Mouse (Mus musculus): ENCODE measurements at regions not wholly inside any gene's neighbourhood (a gene's known extent, or its start where the extent isn't known, plus 50 kb on each side); places are given as distances from the start of the nearest gene placed in this dataset.

DNA sequence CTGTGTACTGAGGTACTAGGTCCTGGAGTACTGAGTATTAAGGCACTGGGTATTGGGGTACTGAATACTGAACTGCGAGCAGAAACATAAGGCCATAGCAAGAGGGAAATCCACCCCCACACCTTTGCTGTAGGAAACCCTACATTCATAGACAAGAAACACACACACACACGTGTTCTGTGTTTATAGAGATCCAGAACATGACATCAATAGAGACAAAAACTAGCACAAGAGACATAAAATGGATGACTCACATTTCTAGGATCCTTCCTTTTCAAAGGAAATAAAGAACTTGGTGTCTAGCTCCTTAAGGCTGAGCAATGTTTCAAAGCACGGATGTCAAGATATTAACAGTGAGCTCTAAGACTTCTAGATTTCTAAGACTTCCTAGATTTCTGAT, 49.9 kb upstream of the Nepro start:
- Histone ChIP-seq H3K4me2 (no peak overlapping the region), H3K4me3 (replicated peaks) (no peak overlapping the region), H3K36me3 (no peaks in the 10 kb centered on the region), H3K9ac (replicated peaks) (no peak overlapping the region), H3K27me3 (replicated peaks) (0 out of 2 replicates have a peak, but pooled peaks cover 6% of the 10 kb centered on the region), H3K9me3 (replicated peaks) (no peaks in the 10 kb centered on the region), H3K4me1 (peaks cover 18% of the 10 kb centered on the region), H3K27ac (replicated peaks) (no peak overlapping the region)
- WGBS: 95% methylated on average over 3 of the region's 3 CpGs
- no peak for ATAC-seq (ENCODE audit: low FRiP score)

DNA sequence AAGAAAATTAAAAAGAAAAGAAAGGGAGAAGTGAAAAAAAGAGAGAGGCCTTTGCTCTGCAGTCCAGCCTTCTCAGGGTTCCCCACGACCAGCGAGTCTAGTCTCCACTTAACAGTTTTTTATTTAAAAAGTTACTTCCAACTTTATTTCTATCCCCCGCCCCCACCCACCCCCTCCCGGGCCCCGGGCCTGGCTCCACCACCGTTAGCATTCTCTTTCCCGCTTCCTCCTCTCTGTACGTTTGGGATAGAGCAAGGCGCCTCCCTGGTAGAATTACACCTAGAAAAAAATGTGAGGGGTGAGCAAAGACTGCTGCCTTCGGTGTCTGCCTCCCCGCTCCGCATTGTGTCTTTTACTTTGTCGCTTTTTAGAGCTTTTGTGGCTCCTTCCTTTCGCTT, 51.7 kb upstream of the Nepro start:
- H3K4me1 ChIP-seq: peaks cover 14% of the 10 kb centered on the region
- no peaks in the 10 kb centered on the region for H3K9me3 ChIP-seq (replicated peaks)
- H3K27me3 ChIP-seq (replicated peaks): 0 out of 2 replicates have a peak, but pooled peaks cover 6% of the 10 kb centered on the region
- H3K4me2 ChIP-seq: peak overlapping the region; percentile 36
- H3K9ac ChIP-seq (replicated peaks): no peak overlapping the region
- WGBS: 7% methylated on average over 14 of the region's 14 CpGs
- no peaks in the 10 kb centered on the region for H3K36me3 ChIP-seq
- H3K4me3 ChIP-seq (replicated peaks): no peak overlapping the region
- peak; percentile 48; the same call in 1 of the 2 replicates for ATAC-seq (ENCODE audit: low FRiP score)
- H3K27ac ChIP-seq (replicated peaks): peak overlapping the region; percentile 58

DNA sequence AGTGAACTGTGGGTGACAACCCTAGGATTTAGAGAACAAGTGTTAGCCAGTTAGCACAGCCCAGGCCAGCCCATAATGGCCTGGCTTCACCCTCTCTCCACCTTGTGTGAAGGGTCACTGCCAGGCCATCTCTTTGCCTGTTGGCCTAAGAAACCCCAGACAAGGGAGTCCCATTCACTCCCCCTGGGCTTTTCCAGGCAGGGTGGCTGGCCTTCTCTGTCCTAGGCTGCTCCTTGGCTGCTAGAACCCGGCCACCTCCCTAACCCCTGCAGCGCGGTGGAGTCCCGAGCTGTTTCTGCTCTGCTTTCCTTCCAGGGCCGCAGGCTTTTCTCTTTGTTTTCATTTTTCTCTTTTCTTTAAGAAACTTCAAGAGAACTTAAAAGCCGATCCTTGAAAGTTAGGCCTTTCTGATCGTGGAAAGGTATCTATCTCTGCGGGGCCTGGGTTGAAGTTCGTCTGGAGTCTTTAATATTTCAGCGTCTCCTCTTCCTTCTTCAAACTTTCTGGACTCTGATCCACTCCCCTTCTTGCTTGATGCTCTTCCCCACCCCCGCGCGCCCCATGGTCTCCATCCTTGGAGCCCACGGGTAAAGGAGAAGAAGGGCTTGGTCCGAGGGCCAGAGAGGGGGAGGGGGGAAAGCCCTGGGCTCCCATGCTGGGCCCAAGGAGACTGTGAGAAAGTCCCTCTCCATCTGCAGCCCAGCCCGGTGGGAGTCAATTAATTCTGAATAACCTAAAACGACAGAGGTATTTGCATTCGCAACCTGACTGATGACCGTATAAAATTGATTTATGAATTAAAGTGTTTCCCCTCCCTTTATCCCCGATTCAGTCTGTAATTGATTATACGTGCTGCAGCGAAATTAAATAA, 52.3 kb upstream of the Nepro start:
- WGBS: 9% methylated on average over 22 of the region's 22 CpGs
- Histone ChIP-seq H3K36me3 (no peaks in the 10 kb centered on the region), H3K27ac (replicated peaks) (peak overlapping the region; percentile 54), H3K4me3 (replicated peaks) (no peak overlapping the region), H3K9ac (replicated peaks) (no peak overlapping the region), H3K4me2 (no peak overlapping the region), H3K27me3 (replicated peaks) (0 out of 2 replicates have a peak, but pooled peaks cover 6% of the 10 kb centered on the region), H3K4me1 (peaks cover 19% of the 10 kb centered on the region), H3K9me3 (replicated peaks) (no peaks in the 10 kb centered on the region)
- peak; percentile 65 for ATAC-seq (ENCODE audit: low FRiP score)

DNA sequence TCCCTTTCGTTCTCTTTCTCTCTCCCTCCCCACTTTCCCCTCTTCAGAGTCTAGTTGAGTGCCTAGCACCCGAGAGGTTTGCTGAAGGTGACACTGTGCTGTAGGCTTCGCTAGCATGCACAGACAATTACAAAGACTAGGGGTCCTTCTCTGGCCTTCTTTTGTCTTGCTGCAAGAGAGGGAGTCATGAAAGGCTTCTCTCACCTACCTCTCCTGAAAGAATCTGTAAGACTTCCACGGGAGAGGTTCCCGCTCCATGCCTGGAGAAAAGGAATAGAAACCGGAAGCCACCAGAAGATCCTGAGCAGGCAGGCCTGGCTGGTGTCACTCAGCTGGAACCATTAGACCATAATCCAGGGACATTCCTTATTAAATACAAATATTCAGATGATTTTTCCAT, 56.0 kb upstream of the Nepro start:
- peaks cover 37% of the 10 kb centered on the region for H3K4me1 ChIP-seq

DNA sequence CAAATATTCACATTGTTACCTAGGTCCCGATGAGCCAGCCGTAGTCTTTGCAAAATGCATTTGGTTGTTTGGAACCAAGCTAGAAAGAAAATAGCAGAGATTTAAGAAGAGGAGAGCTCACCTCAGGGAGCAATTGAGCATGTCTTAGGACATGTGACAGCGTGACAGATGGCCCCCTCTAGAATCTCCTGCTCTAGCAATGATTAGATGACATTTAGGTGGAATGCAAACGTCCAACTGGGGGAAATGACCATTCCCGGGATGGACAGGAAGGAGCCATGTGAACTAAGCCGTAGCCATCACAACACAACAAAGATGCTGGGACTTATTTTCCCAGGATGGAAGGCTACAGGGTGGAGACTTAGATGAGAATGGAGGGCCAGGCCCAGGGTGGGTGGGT, 57.0 kb upstream of the Nepro start:
- Histone ChIP-seq H3K4me1 (peaks cover 32% of the 10 kb centered on the region), H3K9me3 (replicated peaks) (no peaks in the 10 kb centered on the region), H3K9ac (replicated peaks) (no peak overlapping the region), H3K4me2 (no peak overlapping the region), H3K27ac (replicated peaks) (peak overlapping the region; percentile 41; the same call in 1 of the 2 replicates), H3K36me3 (no peaks in the 10 kb centered on the region), H3K27me3 (replicated peaks) (no peaks in the 10 kb centered on the region), H3K4me3 (replicated peaks) (no peak overlapping the region)
- WGBS: 5% methylated on average over 6 of the region's 6 CpGs
- 0 out of 2 replicates have a peak, but pooled peaks have one; percentile 6 for ATAC-seq (ENCODE audit: low FRiP score)

More for the DNA sequence above, 56.0 kb upstream of the Nepro start:
- H3K9ac ChIP-seq (replicated peaks): no peak overlapping the region
- no peak overlapping the region for H3K27ac ChIP-seq (replicated peaks)
- H3K9me3 ChIP-seq (replicated peaks): no peaks in the 10 kb centered on the region
- no peak for ATAC-seq (ENCODE audit: low FRiP score)
- H3K4me3 ChIP-seq (replicated peaks): no peak overlapping the region
- H3K36me3 ChIP-seq: no peaks in the 10 kb centered on the region
- 78% methylated on average over 6 of the region's 6 CpGs for WGBS
- no peaks in the 10 kb centered on the region for H3K27me3 ChIP-seq (replicated peaks)
- no peak overlapping the region for H3K4me2 ChIP-seq

DNA sequence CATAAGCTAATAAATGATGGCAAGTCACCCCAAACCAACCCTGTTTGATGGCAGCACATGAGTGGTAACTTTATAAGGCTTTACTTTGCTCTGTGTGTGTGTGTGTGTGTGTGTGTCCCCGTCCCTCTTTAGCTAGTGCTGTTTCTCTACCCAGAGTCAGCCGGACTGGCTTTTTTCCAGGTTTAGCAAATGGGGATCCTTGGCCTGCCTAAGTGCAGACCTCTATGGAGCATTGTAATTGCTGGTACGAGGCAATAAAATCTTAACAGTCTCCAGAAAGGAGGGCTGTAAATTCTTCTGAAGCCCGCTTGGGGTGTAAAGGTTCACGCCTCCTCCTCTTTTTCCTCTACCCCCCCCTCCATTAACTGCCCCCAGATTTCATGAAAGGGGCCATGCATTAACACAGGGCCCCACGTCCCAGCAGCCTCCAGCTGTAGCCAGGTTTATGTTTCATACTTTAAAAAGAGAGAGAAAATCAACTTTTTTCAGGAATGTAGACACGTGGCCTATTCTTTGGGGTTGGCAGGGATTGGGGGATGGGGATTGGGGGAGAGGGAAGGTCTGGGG, 57.6 kb upstream of the Nepro start:
- Histone ChIP-seq H3K36me3 (no peaks in the 10 kb centered on the region), H3K4me3 (replicated peaks) (no peak overlapping the region), H3K4me1 (peaks cover 26% of the 10 kb centered on the region), H3K27me3 (replicated peaks) (no peaks in the 10 kb centered on the region), H3K9ac (replicated peaks) (no peak overlapping the region), H3K4me2 (no peak overlapping the region), H3K9me3 (replicated peaks) (no peaks in the 10 kb centered on the region), H3K27ac (replicated peaks) (peak overlapping the region; percentile 58; the same call in 1 of the 2 replicates)
- whole genome bisulfite sequencing: 8% methylated on average over 7 of the region's 7 CpGs
- peak; percentile 84 for ATAC-seq (ENCODE audit: low FRiP score)

DNA sequence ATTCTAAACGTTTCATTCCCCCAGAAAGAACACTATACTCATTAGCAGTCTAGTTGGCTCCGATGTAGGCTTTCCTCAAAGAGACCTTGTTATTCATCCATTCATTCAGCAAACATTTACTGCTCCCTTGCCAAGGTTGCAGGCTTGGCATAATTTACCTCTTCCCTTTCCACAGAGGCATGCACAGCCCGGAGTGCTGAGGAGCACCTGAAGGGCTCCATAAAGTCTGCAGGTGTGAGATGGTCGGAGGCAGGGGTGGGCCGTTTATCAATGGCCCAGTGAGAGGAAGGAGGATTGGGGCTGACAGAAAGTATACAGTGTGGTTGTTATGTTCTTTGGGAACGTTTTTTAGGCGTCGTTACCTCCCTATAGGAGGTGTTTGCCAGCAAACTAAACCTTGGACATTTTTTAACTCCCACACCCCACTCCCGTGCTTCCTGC, 58.6 kb upstream of the Nepro start:
- Histone ChIP-seq H3K36me3 (no peaks in the 10 kb centered on the region), H3K9ac (replicated peaks) (no peak overlapping the region), H3K27ac (replicated peaks) (peak overlapping the region; percentile 58), H3K4me1 (peaks cover 30% of the 10 kb centered on the region), H3K27me3 (replicated peaks) (no peaks in the 10 kb centered on the region), H3K9me3 (replicated peaks) (no peaks in the 10 kb centered on the region), H3K4me3 (replicated peaks) (no peak overlapping the region), H3K4me2 (peak overlapping the region; percentile 19; the same call in 1 of the 2 replicates)
- WGBS: 10% methylated on average over 9 of the region's 9 CpGs
- peak; percentile 52 for ATAC-seq (ENCODE audit: low FRiP score)

DNA sequence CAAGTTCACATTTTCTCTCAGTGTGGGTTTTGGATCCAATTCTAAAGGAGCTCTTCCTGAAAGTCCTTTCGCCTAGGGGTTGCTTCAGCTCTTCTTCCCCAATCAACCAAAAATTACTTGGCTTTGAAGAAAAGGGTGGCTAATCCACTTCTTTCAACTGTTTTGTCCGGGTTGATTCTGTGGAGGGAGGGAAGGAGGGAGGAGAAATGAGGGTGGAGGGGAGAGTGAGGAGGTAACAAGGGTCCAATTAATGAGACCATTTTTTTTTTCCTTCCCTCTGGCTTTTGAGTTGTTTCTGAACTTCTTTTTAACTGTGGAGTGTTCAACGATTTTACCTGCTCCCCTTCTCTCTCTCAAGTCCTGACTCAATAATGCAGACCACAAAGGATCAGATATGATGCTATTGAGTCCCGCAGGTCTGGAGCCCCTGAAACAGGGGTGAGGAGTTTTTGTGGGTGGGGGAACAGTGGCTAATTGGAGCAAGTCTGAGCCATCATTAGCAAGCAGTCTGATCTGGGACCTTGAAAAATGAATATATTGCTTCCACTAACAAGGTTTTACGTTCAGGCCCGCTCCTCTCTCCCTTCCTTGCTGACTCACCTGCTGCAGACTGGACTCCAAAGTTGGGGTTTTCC, 61.0 kb upstream of the Nepro start:
- H3K27me3 ChIP-seq (replicated peaks): no peaks in the 10 kb centered on the region
- H3K4me1 ChIP-seq: peaks cover 30% of the 10 kb centered on the region
- H3K36me3 ChIP-seq: no peaks in the 10 kb centered on the region
- H3K9me3 ChIP-seq (replicated peaks): no peaks in the 10 kb centered on the region
- WGBS: 65% methylated on average over 6 of the region's 6 CpGs
- H3K9ac ChIP-seq (replicated peaks): no peak overlapping the region
- H3K27ac ChIP-seq (replicated peaks): no peak overlapping the region
- no peak overlapping the region for H3K4me3 ChIP-seq (replicated peaks)
- no peak for ATAC-seq (ENCODE audit: low FRiP score)
- H3K4me2 ChIP-seq: no peak overlapping the region

DNA sequence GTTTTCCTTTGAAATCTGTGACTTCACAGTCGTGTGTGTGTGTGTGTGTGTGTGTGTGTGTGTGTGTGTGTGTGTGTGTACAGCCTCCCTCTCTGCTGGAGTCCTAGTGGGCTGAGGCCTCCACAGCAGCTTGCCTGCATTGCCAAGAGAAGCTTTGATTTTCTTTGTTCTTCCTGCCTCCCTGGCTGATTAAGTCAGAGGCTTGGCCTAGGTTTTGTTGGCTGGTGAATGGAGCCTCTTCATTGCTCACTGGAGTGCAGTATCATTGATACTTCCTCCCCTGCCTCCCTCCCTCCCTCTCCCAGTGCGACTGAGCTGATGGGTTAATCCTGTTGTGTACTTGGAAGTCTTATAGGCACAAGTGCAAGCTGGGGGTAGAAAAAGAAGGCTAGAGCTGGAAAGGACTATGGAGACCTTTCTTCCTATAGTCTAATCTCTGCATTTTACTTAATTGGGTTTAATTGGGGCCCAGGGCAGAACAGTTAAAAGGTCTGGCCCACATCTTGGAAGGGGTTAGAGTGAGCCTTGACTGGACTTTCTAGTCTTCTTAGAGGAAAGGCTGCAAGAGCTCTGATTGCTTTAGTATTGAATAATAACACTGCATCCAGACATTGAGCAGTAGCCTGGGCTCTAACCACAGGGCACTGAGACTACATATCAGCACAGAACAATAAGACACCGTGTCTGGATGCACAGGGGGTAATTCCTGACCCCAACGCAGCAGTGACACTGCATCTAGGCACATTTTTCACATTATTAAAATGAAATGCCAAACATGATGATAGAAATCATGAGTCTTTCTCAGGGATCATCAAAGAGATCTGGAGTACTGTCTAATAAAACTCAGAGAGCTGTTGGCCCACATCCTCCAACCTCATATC, 62.9 kb upstream of the Nepro start:
- H3K36me3 ChIP-seq: no peaks in the 10 kb centered on the region
- H3K4me1 ChIP-seq: peaks cover 18% of the 10 kb centered on the region
- no peak overlapping the region for H3K4me3 ChIP-seq (replicated peaks)
- H3K9ac ChIP-seq (replicated peaks): no peak overlapping the region
- H3K4me2 ChIP-seq: no peak overlapping the region
- 26% methylated on average over 4 of the region's 4 CpGs for WGBS
- H3K9me3 ChIP-seq (replicated peaks): no peaks in the 10 kb centered on the region
- peak; percentile 70 for ATAC-seq (ENCODE audit: low FRiP score)
- peak overlapping the region; percentile 37 for H3K27ac ChIP-seq (replicated peaks)
- no peaks in the 10 kb centered on the region for H3K27me3 ChIP-seq (replicated peaks)

DNA sequence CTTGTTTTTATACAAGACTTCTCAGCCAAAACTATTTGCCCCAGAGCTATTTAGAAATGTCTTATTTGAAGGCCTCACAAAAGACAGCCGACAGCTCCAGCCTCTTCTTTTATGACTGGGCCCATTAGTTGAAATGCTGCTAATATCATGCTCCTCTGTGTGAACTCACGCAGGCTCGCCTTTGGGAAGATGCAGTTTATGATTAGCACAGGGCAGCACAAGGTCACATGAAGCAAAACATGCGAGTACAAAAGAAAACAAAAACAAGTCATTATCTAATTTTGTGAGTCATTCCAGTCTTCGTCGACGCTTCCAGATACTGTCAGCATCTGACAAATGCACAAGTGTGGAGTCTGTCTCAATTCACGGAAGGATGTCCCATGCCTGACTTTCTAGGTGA, 65.8 kb upstream of the Nepro start:
- H3K4me2 ChIP-seq: no peak overlapping the region
- H3K27me3 ChIP-seq (replicated peaks): no peaks in the 10 kb centered on the region
- H3K4me3 ChIP-seq (replicated peaks): no peak overlapping the region
- no peaks in the 10 kb centered on the region for H3K36me3 ChIP-seq
- no peak overlapping the region for H3K9ac ChIP-seq (replicated peaks)
- H3K27ac ChIP-seq (replicated peaks): no peak overlapping the region
- peaks cover 6% of the 10 kb centered on the region; the same call in 1 of the 2 replicates for H3K4me1 ChIP-seq
- H3K9me3 ChIP-seq (replicated peaks): no peaks in the 10 kb centered on the region
- WGBS: 34% methylated on average over 8 of the region's 8 CpGs
- ATAC-seq (ENCODE audit: low FRiP score): no peak

DNA sequence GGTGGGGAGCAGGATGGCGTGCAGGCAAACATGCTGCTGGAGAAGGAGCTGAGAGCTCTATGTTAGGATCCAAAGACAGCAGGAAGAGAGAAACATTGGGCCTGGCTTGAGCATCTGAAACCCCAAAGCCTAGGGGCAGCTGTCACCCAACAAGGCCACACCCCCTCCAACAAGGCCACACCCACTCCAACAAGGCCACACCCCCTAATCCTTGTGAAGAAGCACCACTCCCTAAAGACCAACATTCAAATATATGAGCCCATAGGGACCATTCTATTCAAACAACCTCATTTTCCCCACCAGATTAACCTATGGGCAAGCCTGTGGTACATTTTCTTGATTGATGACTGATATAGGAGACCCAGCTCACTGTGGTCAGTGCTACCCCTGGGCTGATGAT, 67.9 kb upstream of the Nepro start:
- 89% methylated on average over 1 of the region's 1 CpGs for WGBS
- H3K9me3 ChIP-seq (replicated peaks): no peaks in the 10 kb centered on the region
- no peak overlapping the region for H3K4me3 ChIP-seq (replicated peaks)

More for the DNA sequence above, 67.9 kb upstream of the Nepro start:
- H3K4me2 ChIP-seq: no peak overlapping the region
- ATAC-seq (ENCODE audit: low FRiP score): no peak
- no peaks in the 10 kb centered on the region for H3K27me3 ChIP-seq (replicated peaks)
- no peaks in the 10 kb centered on the region for H3K36me3 ChIP-seq
- no peak overlapping the region for H3K27ac ChIP-seq (replicated peaks)
- peaks cover 2% of the 10 kb centered on the region; the same call in 1 of the 2 replicates for H3K4me1 ChIP-seq
- no peak overlapping the region for H3K9ac ChIP-seq (replicated peaks)
